Mouse (Mus musculus) spleen, postnatal 10 days (tissue): Measurements from ENCODE around the gene Pde6g.
A peak's percentile ranks its signal among the peaks of the same experiment; 100 is the strongest.

Source experiments
- DNase-seq, 2 experiments: peaks; one replicate each; pipeline ENCODE4 v3.0.0; 2021 to 2022; ENCODE audit warnings: low spot score in 2 of 2

Gene Pde6g

GRCm38 (mm10) chr11:120453306-120453705 is at the start of gene Pde6g:
Gene Pde6g, minus strand, starts transcription at chr11:120453500.
- DNase-seq: no peak

- no peak for DNase-seq
Measured at GRCm38 (mm10) chr11:120501701-120502100, 48.4 kb upstream of the Pde6g start.

GRCm38 (mm10) chr11:120501018-120501417 is 47.7 kb upstream of the Pde6g start:
- no peak for DNase-seq

- no peak for DNase-seq
Measured at GRCm38 (mm10) chr11:120500357-120500756, 47.1 kb upstream of the Pde6g start.

- DNase-seq: no peak
Measured at GRCm38 (mm10) chr11:120499894-120500293, 46.6 kb upstream of the Pde6g start.

GRCm38 (mm10) chr11:120498891-120499290 is 45.6 kb upstream of the Pde6g start:
- DNase-seq: no peak

GRCm38 (mm10) chr11:120498226-120498625 is 44.9 kb upstream of the Pde6g start:
- DNase-seq: no peak

GRCm38 (mm10) chr11:120497436-120497835 is 44.1 kb upstream of the Pde6g start:
- no peak for DNase-seq

GRCm38 (mm10) chr11:120493911-120494310 is 40.6 kb upstream of the Pde6g start:
- DNase-seq: no peak

- no peak for DNase-seq
Measured at GRCm38 (mm10) chr11:120493351-120493750, 40.1 kb upstream of the Pde6g start.

GRCm38 (mm10) chr11:120492878-120493203 is 39.5 kb upstream of the Pde6g start:
- DNase-seq: no peak

- peak in 1 of 2 experiments; percentile 58 for DNase-seq
Measured at GRCm38 (mm10) chr11:120492024-120492877, 39.0 kb upstream of the Pde6g start.

GRCm38 (mm10) chr11:120491317-120492023 is 38.2 kb upstream of the Pde6g start, which contains the start of gene Slc25a10:
Gene Slc25a10, plus strand, starts transcription at chr11:120491840.
- peak; percentile 86 to 91 for DNase-seq

- no peak for DNase-seq
Measured at GRCm38 (mm10) chr11:120490291-120491046, 37.2 kb upstream of the Pde6g start.

- peak; percentile 52 to 72 for DNase-seq
Measured at GRCm38 (mm10) chr11:120489054-120489761, 35.9 kb upstream of the Pde6g start.

GRCm38 (mm10) chr11:120488516-120488915 is 35.2 kb upstream of the Pde6g start:
- DNase-seq: no peak

GRCm38 (mm10) chr11:120485251-120485650 is 32.0 kb upstream of the Pde6g start:
- no peak for DNase-seq

- DNase-seq: peak; percentile 82 to 92
Measured at GRCm38 (mm10) chr11:120484265-120484981, 31.1 kb upstream of the Pde6g start, which contains the start of gene Mrpl12. Gene Mrpl12, plus strand, starts transcription at chr11:120484613.

GRCm38 (mm10) chr11:120483448-120483934 is 30.2 kb upstream of the Pde6g start:
- no peak for DNase-seq

- no peak for DNase-seq
Measured at GRCm38 (mm10) chr11:120472052-120472451, 18.8 kb upstream of the Pde6g start.

GRCm38 (mm10) chr11:120467736-120468092 is 14.4 kb upstream of the Pde6g start:
- no peak for DNase-seq
